Mouse (Mus musculus): ENCODE data around the gene Tmem156.

Tmem156 gene

DNA sequence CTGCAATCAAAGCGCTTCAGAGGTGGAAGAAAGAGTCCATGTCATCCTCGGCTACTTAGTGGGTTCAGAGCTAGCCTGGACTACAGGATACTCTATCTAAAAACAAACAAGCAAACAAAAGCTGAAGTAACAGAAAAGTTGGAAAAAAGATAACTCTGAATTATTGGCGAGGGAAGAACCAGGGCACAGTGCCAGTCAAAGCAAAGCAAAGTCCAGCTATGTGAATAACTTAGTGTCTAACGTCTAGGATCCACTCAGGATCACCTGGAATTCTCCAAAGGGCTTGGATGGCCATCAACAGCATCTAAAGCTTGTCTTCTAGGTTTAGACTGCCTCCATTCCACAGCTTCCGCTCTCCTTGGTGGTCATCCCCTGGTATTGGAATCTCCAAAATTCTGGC lies 5.5 kb upstream of the Tmem156 start:
- no peak for DNase-seq (ENCODE audit: low read depth, low spot score)

DNA sequence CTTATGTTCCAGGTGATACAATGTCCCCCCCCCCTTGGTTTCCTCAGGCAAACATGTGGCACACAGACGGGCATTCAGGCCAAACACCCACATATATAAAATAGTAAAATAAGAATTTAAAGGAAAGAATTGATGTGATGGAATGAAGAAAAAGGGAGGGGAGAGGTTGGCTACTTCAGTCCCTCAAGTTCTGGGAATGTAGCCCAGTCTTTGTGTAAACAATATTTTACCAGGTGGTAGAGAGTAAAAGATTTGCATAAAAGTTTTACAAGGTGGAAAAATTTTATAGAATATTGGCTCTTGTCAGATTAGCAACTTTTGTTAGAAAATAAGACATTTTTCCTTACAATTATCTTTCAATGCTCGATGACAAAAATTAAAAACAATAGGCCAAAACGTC lies 4.9 kb upstream of the Tmem156 start:
- no peak for DNase-seq (ENCODE audit: low read depth, low spot score)

DNA sequence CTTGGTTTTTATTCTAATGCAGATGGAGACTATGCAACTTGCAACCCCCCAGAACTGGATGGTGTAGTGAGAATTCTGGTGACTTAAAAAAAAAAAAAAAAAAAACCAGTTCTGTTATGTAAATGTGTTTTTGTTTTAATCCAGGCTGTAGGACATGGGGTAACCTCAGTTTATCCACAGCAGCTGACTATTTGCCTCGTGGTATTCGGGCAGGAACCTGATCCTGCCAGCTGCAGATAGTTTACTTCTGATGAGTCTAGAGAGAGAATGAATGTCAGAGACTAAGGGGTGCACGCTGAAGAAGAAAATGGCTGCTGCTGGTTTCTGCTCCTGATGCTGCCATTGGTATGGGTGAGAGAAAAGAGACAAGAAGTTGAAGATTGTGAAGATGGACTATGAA lies 4.2 kb upstream of the Tmem156 start:
- no peak for DNase-seq (ENCODE audit: low read depth, low spot score)

DNA sequence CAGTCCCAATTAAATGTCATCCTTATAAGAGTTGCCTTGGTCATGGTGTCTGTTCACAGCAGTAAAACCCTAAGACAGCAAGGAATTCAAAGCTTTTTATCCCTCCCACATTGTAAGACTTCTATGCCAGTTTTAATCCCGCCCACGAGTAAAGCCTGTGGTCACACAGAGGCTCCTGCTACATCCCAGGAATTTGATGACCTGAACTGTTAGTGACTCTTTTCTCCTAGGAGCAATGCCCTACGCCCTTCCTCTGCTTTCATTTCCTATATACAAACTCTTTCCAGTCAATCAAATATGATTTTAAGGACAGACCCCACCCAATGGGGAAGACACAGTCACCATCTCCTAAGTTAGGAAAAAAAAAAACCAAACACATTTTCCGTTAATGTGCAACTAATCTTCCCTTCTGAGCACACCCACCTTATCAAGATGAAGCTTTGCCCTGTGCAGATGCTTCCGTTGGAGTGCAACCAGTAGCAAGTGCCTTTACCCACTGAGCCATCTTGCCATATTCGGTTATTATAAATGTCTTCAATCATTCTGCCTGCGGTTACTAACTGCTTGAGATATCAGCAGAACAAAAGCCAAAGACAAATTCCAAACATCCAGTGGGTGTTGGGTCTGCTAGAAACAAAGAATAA lies 3.1 kb upstream of the Tmem156 start:
- DNase-seq (ENCODE audit: low read depth, low spot score): no peak

GRCm38 (mm10) chr5:65093769-65094168 lies 1.8 kb upstream of the Tmem156 start:
- no peak for DNase-seq (ENCODE audit: low read depth, low spot score)

GRCm38 (mm10) chr5:65091184-65091858 lies 611 bp downstream of the Tmem156 start:
- DNase-seq (ENCODE audit: low read depth, low spot score): no peak

GRCm38 (mm10) chr5:65089707-65090106 lies 2.2 kb downstream of the Tmem156 start:
- no peak for DNase-seq (ENCODE audit: low read depth, low spot score)

GRCm38 (mm10) chr5:65086522-65086921 lies 5.4 kb downstream of the Tmem156 start:
- no peak for DNase-seq (ENCODE audit: low read depth, low spot score)

GRCm38 (mm10) chr5:65081836-65082235 lies 10.1 kb downstream of the Tmem156 start:
- no peak for DNase-seq (ENCODE audit: low read depth, low spot score)

DNA sequence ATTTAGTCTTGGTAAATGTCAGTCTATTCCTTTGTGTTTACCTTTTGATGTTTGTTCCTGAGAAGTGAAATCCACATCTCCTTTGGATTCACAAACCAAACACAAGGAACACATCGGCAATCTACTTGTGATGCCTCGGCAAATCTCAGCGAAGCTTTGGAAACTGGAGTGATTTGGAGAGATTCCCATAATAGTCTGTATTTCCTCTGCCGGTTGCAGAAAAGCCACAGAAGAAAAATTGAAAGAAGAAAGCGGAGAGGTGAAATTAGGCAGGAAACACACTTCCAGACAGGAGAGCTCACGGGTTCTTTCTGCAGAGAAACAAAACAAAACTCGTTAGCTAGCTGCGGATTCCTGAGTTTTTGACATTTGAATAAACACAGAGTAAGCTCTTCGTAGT lies 12.1 kb downstream of the Tmem156 start:
- peak; percentile 30 for DNase-seq (ENCODE audit: low read depth, low spot score)

DNA sequence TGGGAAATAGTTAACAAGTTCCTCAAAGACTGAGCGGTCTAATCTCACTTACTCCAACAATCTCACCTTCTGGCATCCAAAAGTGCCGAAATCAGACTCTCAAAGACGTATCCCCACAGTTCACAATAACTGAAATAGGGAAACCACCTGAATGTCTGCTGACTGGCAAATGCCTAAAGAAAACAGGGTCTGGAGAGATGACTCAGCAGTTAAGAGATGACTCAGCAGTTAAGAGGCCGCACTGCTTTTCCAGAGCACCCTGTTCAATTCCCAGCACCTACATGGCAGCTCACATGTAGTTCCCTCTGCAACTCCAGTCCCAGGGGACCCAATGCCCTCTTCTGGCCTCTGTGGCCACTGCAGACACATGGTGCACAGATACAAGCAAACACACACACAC lies 13.9 kb downstream of the Tmem156 start:
- no peak for DNase-seq (ENCODE audit: low read depth, low spot score)

DNA sequence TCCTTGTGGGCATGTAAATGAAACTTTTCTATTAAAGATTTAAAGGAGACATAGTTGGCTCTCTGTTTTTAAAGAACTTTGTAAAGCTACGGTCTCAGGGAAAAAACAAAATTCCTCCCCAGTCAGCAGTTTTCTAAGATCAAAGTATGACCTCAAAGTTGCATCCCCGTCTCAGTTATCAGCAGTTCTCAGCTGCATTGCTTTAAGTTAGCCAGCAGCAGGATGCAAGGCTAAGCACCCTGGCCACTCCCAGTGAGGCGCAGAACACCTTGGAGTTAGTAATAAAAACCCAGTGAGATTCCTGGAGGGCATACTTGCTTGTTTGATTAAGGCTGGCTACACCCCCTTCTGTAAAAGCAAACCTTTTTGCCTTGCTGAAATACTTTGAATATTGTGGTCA lies 15.2 kb downstream of the Tmem156 start:
- DNase-seq (ENCODE audit: low read depth, low spot score): no peak

- no peak for DNase-seq (ENCODE audit: low read depth, low spot score)
These were observed 15.8 kb downstream of the Tmem156 start for GRCm38 (mm10) chr5:65076087-65076486.

DNA sequence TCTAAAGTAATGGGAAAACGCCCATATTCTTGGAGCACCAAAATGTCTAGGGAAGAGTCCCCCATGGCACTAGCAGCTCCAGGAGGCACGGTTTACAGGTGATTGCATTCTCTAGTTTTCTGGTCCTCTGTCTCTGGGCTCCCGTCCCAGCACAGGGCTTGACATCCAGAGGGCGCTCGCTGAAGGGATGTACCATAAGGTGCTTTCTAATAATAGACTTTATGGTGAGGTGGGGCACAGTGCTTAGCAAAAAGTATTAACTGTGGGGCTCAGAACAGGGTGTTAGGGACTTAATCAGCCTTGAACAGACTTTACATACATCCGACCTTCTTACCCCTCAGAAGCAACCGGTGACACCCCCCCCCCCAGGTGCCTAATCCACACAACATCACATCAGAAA lies 17.2 kb downstream of the Tmem156 start:
- no peak for DNase-seq (ENCODE audit: low read depth, low spot score)

DNA sequence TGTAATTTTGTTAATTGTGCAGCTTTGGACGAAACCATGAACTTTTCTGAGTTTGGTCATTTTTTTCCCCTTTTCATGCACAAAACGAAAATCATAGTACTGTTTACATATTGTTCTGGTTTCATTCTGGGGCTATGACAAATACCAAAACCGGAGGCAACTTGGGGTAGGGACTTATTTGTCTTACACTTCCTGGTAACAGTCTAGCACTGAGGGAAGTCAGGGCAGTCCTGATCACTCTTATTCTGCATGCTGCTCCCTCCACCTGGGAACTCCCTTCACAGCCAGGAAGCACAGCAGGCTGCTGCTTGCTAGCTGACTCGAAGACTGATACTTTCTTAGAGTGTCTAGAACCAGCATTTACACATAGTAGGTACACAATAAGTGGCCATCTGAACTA lies 18.7 kb downstream of the Tmem156 start:
- DNase-seq (ENCODE audit: low read depth, low spot score): no peak

GRCm38 (mm10) chr5:65071689-65072118 lies 20.2 kb downstream of the Tmem156 start:
- DNase-seq (ENCODE audit: low read depth, low spot score): no peak

DNA sequence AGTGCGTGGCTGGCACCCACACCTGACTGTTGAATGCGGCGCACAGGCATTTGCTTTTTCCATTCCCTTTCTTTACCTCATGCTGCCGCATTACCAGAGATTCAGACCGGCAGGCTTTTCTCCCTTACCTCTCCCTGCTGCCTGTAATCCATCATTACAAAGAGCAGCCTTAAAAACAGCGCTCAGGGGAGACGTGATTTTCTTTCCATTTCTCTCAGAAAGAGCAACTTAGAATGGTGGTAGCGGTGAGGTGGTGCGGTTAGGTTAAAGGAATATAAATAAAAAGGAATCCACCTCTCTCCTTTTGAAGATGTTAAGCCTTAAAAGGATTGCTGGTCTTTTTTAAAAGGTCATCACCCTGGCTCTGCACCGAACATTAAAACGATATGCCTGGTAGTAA lies 22.1 kb downstream of the Tmem156 start:
- DNase-seq (ENCODE audit: low read depth, low spot score): no peak

DNA sequence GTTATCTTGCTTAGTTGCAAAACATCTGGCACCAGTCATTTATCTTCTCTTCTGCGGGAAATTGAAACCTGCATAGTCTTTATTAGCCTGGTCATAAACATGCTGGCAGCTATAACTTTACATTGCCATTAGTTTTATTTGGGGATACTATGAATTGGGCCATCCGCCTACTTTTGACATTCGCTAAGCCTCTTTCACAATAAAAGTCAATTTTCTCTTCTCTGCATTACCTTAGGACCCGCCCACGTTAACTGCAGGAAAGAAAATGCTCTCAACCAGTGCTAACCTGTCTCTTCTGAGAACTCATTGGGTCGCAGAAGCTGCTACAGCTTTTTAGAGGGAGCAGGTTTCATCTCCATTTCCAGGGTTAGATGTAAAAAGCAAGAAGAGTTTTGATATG lies 23.8 kb downstream of the Tmem156 start:
- no peak for DNase-seq (ENCODE audit: low read depth, low spot score)

DNA sequence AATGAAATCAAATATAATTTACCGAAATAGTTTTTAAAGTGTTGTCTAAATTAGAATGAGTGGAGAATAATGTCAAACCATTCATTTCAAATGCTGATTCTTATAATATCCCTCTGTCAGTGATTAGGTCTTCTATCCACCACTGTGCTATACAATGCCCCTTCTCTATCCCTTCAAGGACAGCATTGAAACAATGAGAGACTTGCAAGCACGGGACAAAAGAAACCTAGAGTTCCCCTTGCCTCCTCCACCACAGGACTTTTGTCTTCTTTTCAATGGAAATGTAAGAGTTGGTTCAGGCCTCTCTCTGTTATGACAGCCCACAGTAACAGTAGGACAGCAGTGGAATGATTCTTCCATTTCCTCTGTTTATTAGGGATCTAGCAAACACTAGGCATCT lies 28.7 kb downstream of the Tmem156 start:
- DNase-seq (ENCODE audit: low read depth, low spot score): no peak

DNA sequence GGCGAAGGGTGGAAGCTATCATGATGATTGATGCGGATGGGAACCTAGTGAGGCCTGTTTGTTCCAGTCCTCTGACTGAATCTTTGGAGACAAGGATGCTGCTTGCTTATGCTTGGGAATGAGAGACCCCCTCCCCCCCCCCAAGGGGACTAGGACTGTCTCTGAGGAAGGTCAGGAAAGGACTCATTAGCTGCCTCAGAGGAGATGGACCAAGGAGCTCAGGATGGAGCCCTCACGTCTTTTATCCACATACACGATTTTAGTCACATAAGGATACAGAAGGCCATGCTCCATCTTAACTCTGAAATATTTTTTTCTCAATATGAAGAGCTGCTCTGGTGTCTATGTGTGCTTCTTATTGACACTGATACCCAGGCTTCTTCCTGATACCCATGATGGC lies 29.7 kb downstream of the Tmem156 start:
- DNase-seq (ENCODE audit: low read depth, low spot score): no peak

DNA sequence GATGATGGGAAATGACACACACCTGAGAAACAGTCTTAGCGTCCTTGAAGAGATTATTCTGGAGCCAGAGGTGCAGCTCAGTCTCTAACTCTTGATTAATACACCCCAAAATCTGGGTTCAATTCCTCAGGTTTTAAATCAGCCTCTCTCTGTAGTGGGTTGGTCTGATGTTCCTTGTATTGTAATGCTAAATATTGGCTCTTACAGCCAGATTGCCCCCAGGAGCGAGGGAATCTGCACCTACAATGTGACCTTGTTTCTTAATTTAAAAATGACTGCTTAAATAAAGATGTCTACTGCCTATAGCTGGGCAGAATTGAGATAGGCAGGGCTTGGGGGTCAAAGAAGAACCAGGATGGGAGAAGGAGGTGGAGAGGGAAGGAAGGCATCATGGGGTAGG lies 32.1 kb downstream of the Tmem156 start:
- no peak for DNase-seq (ENCODE audit: low read depth, low spot score)

- no peak for DNase-seq (ENCODE audit: low read depth, low spot score)
These were observed 34.3 kb downstream of the Tmem156 start for GRCm38 (mm10) chr5:65057596-65057995.

DNA sequence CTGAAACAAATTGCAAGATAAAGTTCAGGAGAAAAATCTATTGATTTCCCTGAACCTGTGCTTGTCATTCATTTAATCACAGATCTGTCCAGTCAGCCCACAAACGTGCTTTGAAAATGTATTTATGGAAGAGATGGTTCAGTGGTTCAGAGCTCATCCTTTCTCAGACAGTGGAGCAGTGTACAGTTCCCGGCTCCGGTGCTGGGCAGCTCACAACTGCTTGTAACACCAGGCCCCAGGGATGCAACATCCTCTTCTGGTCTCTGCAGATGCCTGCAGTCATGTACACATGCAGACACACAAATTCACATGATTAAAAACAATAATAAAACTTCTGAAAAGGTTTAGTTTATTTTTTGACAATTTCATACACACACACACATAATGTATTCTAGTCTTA lies 40.4 kb downstream of the Tmem156 start:
- no peak for DNase-seq (ENCODE audit: low read depth, low spot score)

- DNase-seq (ENCODE audit: low read depth, low spot score): no peak
These were observed 42.1 kb downstream of the Tmem156 start for GRCm38 (mm10) chr5:65049880-65050279.
